Mouse (Mus musculus) neural tube, embryonic 15.5 days (tissue): ENCODE data around the gene Mtmr1. TPM values are rescaled to one million over a fixed set of nuclear protein-coding genes. Genes with fewer than 3 reads are reported as not detected.

Experiments
- ATAC-seq: fragments of 200-750 bp; cut with Nextera tagmentation; 2 replicates; pipeline ENCODE4 v1.8.0; 2017; ENCODE audit warnings: mild to moderate bottlenecking, moderate TSS enrichment, moderate library complexity; ENCODE audit not compliant: low FRiP score
- H3K27ac ChIP-seq: fragments of 300-500 bp; sonication (generic); replicated peaks from 2 replicates; pipeline ENCODE4 v1.5.1; 2015; ENCODE audit warnings: mild to moderate bottlenecking, inconsistent platforms
- H3K27me3 ChIP-seq: fragments of 300-500 bp; sonication (generic); replicated peaks from 2 replicates; pipeline ENCODE4 v1.6.1; 2015; ENCODE audit warnings: inconsistent platforms
- H3K36me3 ChIP-seq: fragments of 300-500 bp; sonication (generic); 2 replicates; pipeline ENCODE4 v1.6.1; 2015; ENCODE audit warnings: inconsistent platforms
- H3K4me1 ChIP-seq: fragments of 300-500 bp; sonication (generic); 2 replicates; pipeline ENCODE4 v1.6.1; 2015; ENCODE audit warnings: inconsistent platforms
- H3K4me2 ChIP-seq: fragments of 300-500 bp; sonication (generic); 2 replicates; pipeline ENCODE4 v1.6.1; 2015; ENCODE audit warnings: inconsistent platforms, mild to moderate bottlenecking, moderate library complexity
- H3K4me3 ChIP-seq: fragments of 300-500 bp; sonication (generic); replicated peaks from 2 replicates; pipeline ENCODE4 v1.5.1; 2015; ENCODE audit warnings: mild to moderate bottlenecking, inconsistent platforms
- H3K9ac ChIP-seq: fragments of 300-500 bp; sonication (generic); replicated peaks from 2 replicates; pipeline ENCODE4 v1.6.1; 2015; ENCODE audit warnings: mild to moderate bottlenecking, inconsistent platforms
- H3K9me3 ChIP-seq: fragments of 300-500 bp; sonication (generic); replicated peaks from 2 replicates; pipeline ENCODE4 v1.6.1; 2016; ENCODE audit warnings: inconsistent platforms
- WGBS: fragments of 180-500 bp; shearing (Covaris S2); methylation state at CpG from one replicate; pipeline ENCODE4 v1.1.7; 2015; ENCODE audit warnings: mixed read lengths; 5-methylcytosine and 5-hydroxymethylcytosine counted together
- polyA plus RNA-seq: library from polyadenylated mRNA; unstranded; fragments of >200 nt; fragmentation: Nextera tagmentation; extraction: Ambion mirVana; gene quantifications from 2 replicates; pipeline ENCODE4 v1.2.1, GENCODE M21; 2015

Mtmr1 gene
- polyA plus RNA-seq, 1 experiment from 2014 or later: 16.2 TPM

DNA sequence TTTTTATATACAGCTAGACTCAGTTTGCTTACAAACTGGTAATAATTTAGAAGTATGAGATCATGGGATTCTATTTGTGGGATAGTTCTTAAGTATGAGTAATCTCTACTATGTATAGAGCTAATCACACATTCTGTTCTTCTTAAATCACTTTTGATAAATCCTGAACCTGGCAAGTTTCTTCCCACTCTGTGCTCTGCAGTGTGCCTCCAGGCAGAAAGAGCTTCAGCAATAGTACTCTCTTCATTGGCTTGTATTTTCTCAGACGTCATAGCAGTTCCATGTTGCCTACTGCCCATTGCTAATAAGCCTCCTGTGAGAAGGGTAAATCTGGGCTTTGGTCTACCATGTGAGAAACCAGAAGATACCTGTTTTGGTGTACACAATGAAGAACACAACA lies 43.8 kb downstream of the Mtmr1 start:
- no peaks in the 10 kb centered on the region for H3K4me1 ChIP-seq
- WGBS: 69% methylated on average over 1 of the region's 1 CpGs
- H3K27ac ChIP-seq: no peak overlapping the region
- no peak for ATAC-seq
- H3K36me3 ChIP-seq: no peaks in the 10 kb centered on the region
- H3K4me3 ChIP-seq: no peak overlapping the region
- H3K27me3 ChIP-seq: no peaks in the 10 kb centered on the region
- no peak overlapping the region for H3K9ac ChIP-seq
- no peaks in the 10 kb centered on the region for H3K9me3 ChIP-seq
- H3K4me2 ChIP-seq: no peak overlapping the region

DNA sequence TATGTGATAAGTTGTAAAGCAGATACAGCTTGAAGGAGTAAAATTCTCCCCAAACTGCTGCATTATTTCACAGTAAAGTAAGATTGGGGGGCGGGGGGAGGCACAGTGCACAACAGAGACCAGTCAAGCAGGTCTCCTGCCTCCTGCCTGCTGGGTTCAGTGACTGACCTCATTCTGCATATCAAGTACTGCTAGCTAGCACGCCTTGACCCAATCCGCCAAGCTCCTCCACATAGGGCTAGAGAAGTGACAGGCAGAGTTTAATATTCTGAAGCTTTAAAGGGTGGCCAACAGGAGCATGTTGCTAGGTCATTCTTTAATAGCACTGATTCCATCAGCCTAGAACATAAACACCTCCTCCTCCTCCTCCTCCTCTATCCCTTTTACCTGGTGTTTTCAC lies 48.2 kb downstream of the Mtmr1 start:
- Histone ChIP-seq H3K27ac (no peak overlapping the region), H3K4me3 (no peak overlapping the region), H3K4me2 (no peak overlapping the region), H3K4me1 (no peaks in the 10 kb centered on the region), H3K36me3 (no peaks in the 10 kb centered on the region), H3K27me3 (no peaks in the 10 kb centered on the region), H3K9me3 (no peaks in the 10 kb centered on the region), H3K9ac (no peak overlapping the region)
- ATAC-seq: no peak
- WGBS: 72% methylated on average over 3 of the region's 3 CpGs

DNA sequence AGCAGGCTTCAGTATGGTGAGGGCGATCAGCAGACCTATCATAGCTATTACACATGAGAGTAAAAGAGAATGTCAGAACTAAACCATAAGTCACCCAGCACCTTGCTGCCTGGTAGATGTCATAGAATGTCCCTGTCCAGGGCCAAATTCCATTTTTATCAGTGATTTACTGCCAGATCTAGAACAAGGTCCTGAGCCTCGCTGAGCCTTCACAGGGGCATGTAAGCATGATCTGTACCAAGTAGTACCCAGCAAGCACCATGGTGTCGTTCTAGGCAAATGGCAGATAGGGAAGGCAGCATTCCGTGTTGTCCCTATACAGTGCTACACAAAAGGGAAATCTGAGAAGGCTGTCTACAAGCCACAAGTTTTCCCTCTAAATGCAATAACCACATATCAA lies 49.1 kb downstream of the Mtmr1 start:
- no peak overlapping the region for H3K27ac ChIP-seq
- no peak overlapping the region for H3K4me2 ChIP-seq
- 0 out of 2 replicates have a peak, but pooled peaks cover 2% of the 10 kb centered on the region for H3K36me3 ChIP-seq
- H3K4me1 ChIP-seq: no peaks in the 10 kb centered on the region
- no peak overlapping the region for H3K9ac ChIP-seq
- 91% methylated on average over 4 of the region's 4 CpGs for WGBS
- no peaks in the 10 kb centered on the region for H3K27me3 ChIP-seq
- H3K9me3 ChIP-seq: no peaks in the 10 kb centered on the region
- no peak for ATAC-seq
- no peak overlapping the region for H3K4me3 ChIP-seq

DNA sequence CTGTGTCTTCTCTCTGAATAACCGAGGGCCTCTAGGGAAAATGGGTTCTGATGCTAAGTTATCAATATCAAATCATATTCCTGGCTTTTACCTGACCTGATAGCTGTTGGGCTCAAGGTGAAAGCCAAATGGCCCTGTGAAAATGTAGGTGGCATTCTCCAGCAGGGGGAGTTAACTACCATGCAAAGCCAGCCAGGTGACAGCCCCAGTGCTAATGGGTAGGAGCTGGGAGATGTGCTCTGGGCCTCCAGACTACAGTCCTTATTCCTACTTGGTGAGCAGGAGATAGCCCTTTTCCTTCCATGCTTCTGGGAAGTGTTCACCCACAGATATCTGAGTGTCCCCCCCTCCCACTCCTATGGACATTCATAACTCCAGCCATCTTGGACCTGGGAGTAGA lies 60.3 kb downstream of the Mtmr1 start:
- Histone ChIP-seq H3K4me1 (no peaks in the 10 kb centered on the region), H3K4me2 (no peak overlapping the region), H3K27me3 (no peaks in the 10 kb centered on the region), H3K36me3 (peaks cover 5% of the 10 kb centered on the region; the same call in 1 of the 2 replicates), H3K9ac (no peak overlapping the region), H3K4me3 (no peak overlapping the region), H3K27ac (no peak overlapping the region), H3K9me3 (no peaks in the 10 kb centered on the region)
- ATAC-seq: no peak
- WGBS: 75% methylated on average over 1 of the region's 1 CpGs

DNA sequence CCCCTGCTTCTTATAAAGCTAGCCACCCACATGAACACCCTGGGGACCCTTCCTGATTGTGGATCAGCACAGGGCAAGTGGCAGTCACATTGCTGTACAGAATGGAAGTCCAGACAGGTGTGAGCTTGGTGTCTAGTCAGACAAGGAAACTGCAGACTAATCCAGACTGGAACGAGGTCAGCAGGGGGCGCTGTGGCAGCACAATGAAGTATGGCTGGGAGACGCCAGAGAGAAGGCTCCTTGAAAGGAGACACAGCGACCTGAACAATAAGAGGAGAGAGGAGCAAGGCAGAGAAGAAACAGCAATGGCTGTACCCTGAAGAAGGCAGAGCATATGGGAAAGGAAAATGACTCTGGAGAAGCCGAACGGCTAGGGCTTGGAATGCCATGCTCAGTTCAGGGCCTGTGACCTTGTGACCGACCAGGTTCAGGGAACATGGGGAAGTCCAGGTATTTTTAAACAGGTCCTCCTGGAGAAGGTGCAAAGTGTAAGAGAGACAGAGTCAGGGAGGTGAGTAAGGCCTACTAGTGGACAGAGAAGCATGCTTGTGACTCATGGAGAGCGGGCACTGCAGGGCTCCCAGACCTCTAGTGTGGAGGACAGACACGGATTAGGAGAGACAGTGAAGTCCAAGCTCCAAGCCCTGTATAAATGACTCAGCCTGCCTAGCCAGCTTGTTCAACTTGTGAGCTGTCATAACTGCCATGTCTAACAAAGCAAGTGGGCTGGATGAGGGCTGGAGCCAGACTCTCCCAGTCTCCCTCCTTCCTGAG lies 61.4 kb downstream of the Mtmr1 start:
- H3K4me2 ChIP-seq: no peak overlapping the region
- no peak overlapping the region for H3K4me3 ChIP-seq
- 50% methylated on average over 9 of the region's 9 CpGs for WGBS
- no peaks in the 10 kb centered on the region for H3K4me1 ChIP-seq
- no peaks in the 10 kb centered on the region for H3K9me3 ChIP-seq
- no peaks in the 10 kb centered on the region for H3K27me3 ChIP-seq
- peaks cover 5% of the 10 kb centered on the region; the same call in 1 of the 2 replicates for H3K36me3 ChIP-seq
- H3K9ac ChIP-seq: no peak overlapping the region
- ATAC-seq: peak; percentile 91
- H3K27ac ChIP-seq: no peak overlapping the region

DNA sequence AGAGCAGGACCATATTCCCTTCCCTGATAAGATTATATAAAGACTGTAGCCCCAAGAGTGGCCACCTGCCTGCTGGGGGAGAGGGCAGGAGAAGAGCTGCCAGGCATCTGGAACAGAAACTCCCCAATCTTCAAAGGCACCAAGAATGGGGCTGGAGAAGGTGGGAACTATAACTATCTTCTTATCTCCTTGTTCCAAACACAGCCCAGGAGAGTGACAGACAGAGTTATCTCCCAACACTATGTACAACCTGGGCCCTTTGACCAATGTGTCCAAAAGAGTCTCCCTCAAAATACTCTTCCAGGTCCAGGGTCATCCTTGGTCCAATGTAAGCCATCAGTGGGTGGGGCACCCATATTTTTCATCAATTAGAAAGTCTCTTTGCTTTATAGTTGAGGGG lies 62.9 kb downstream of the Mtmr1 start:
- Histone ChIP-seq H3K4me3 (no peak overlapping the region), H3K36me3 (peaks cover under 1% of the 10 kb centered on the region; the same call in 1 of the 2 replicates), H3K4me2 (no peak overlapping the region), H3K27ac (no peak overlapping the region), H3K4me1 (no peaks in the 10 kb centered on the region), H3K27me3 (no peaks in the 10 kb centered on the region), H3K9ac (no peak overlapping the region), H3K9me3 (no peaks in the 10 kb centered on the region)
- no peak for ATAC-seq

DNA sequence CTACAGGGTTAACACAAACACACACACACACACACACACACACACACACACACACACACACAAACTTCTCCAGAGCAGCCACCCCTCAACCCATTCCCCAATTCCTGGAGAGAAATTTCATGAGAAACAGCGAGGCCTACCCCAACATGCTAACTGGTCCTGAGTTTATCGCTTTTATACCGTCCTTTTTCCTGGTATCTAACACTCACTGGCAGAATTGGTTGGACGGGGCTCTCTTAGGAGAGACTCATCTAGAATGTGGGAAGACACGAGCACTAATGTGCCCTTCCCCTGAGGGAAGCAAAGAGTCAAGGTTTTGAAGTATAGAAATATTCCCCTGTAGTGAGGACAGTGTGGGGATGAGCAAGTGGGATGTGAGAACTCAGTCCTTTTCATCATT lies 66.3 kb downstream of the Mtmr1 start:
- Histone ChIP-seq H3K4me3 (no peak overlapping the region), H3K9me3 (no peaks in the 10 kb centered on the region), H3K9ac (no peak overlapping the region), H3K4me2 (no peak overlapping the region), H3K27me3 (no peaks in the 10 kb centered on the region), H3K36me3 (no peaks in the 10 kb centered on the region; the same call in 1 of the 2 replicates), H3K4me1 (no peaks in the 10 kb centered on the region), H3K27ac (no peak overlapping the region)
- ATAC-seq: no peak
- WGBS: 89% methylated on average over 5 of the region's 5 CpGs

DNA sequence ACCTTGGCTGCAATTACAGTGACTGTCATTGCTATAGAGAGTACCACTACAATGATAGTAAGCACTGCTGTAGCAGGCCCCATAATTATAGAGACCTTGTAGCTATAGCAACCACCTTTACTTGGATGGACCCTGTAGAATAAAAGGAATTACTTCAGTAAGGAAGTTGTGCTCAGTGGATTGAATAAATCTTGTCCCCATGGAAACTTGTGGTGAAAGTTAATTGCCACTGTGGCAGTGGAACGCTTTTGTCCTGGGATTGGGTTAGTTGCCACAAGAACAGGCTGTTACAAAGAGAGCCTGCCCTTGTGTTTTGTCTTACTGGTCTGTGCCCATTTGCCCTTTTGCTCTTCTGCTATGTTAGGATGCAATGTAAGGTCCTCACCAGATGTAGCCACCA lies 69.9 kb downstream of the Mtmr1 start:
- no peak overlapping the region for H3K4me2 ChIP-seq
- H3K9me3 ChIP-seq: no peaks in the 10 kb centered on the region
- no peak overlapping the region for H3K27ac ChIP-seq
- 60% methylated on average over 1 of the region's 1 CpGs for WGBS
- H3K36me3 ChIP-seq: peaks cover 4% of the 10 kb centered on the region; the same call in 1 of the 2 replicates
- H3K4me1 ChIP-seq: no peaks in the 10 kb centered on the region
- no peaks in the 10 kb centered on the region for H3K27me3 ChIP-seq
- no peak overlapping the region for H3K9ac ChIP-seq
- H3K4me3 ChIP-seq: no peak overlapping the region
- no peak for ATAC-seq

DNA sequence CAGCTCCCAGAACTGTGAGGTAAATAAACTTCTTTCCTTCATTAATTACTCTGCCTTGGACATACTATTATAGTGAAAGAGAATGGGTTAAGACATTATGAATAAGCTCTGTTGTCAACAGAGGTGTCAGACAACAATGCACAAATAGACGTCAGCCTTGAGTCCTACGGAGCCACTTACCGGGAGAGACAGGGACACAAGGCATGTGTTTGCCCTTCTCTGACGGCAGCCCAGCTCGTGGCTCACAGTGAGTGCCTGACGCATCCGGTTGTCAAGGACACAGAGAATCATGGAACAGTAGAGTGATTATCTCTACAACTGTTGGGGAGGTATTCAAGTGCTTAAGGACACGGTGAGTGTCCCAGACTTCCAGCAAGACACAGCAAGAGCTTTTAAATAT lies 70.3 kb downstream of the Mtmr1 start:
- ATAC-seq: no peak
- no peaks in the 10 kb centered on the region for H3K9me3 ChIP-seq
- H3K4me2 ChIP-seq: no peak overlapping the region
- H3K4me1 ChIP-seq: no peaks in the 10 kb centered on the region
- H3K36me3 ChIP-seq: peaks cover 4% of the 10 kb centered on the region; the same call in 1 of the 2 replicates
- no peak overlapping the region for H3K27ac ChIP-seq
- H3K9ac ChIP-seq: no peak overlapping the region
- H3K4me3 ChIP-seq: no peak overlapping the region
- WGBS: 38% methylated on average over 8 of the region's 8 CpGs
- H3K27me3 ChIP-seq: no peaks in the 10 kb centered on the region

DNA sequence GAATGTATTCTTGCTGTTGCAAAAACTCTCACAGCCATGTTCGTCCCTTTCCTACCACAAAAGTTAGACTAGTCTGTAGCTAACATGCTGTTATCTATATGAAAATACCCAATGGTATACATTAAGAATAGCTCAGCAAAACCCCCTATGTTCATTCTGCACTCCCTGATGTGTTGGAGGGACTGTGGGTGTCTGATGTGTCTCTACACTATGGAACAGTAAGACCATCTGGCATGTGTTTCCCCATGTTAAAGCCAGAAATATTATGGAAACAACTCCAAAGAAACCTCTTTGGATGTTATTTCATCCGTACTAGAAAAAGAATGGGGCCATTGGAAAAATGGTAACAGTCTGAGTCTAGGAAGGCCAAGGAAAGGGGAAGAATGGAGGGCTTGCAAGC lies 71.0 kb downstream of the Mtmr1 start:
- Histone ChIP-seq H3K4me2 (no peak overlapping the region), H3K4me3 (no peak overlapping the region), H3K9me3 (no peaks in the 10 kb centered on the region), H3K27me3 (no peaks in the 10 kb centered on the region), H3K9ac (no peak overlapping the region), H3K36me3 (peaks cover 4% of the 10 kb centered on the region; the same call in 1 of the 2 replicates), H3K27ac (no peak overlapping the region), H3K4me1 (no peaks in the 10 kb centered on the region)
- 86% methylated on average over 2 of the region's 2 CpGs for WGBS
- ATAC-seq: no peak

DNA sequence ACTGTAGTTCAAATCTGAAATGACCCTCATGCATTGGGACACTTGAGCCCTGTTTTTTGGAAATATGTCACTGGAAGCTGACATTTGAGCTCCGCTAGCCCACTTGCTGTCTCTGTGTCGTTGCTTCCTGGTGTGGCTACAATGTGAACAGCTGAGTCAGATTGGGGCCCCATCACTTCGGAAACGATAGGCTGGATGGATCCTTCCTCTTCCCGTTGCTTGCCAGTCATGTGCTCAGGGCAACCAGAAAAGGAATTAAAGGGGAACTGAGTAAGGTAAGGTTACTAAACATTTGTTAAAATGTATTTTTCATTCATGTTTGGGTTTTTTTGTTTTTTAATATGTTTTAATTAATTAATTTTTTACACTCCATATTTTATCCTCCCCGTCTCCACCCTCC lies 74.9 kb downstream of the Mtmr1 start:
- H3K9me3 ChIP-seq: no peaks in the 10 kb centered on the region
- no peak overlapping the region for H3K27ac ChIP-seq
- ATAC-seq: no peak
- H3K36me3 ChIP-seq: peaks cover 4% of the 10 kb centered on the region; the same call in 1 of the 2 replicates
- H3K4me2 ChIP-seq: no peak overlapping the region
- H3K27me3 ChIP-seq: no peaks in the 10 kb centered on the region
- H3K4me3 ChIP-seq: no peak overlapping the region
- no peaks in the 10 kb centered on the region for H3K4me1 ChIP-seq
- WGBS: 89% methylated on average over 6 of the region's 6 CpGs
- H3K9ac ChIP-seq: no peak overlapping the region

DNA sequence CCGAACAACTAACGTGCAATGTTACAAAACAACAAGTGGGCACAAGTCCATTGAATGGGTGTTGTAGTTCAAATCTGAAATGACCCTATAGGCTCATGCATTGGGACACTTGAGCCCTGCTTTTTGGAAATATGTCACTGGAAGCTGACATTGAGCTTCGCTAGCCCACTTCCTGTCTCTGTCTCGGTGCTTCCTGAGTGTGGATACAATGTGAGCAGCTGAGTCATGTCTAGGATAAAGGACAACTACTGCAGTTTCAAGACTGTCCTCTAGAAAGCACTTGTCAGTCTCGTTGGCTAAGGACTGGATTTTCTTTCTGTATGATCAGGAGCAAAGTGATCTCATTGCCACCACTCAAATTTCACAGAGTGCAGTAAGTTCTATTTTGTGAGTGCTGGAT lies 78.4 kb downstream of the Mtmr1 start:
- peaks cover 2% of the 10 kb centered on the region; the same call in 1 of the 2 replicates for H3K36me3 ChIP-seq
- no peak overlapping the region for H3K9ac ChIP-seq
- H3K27ac ChIP-seq: no peak overlapping the region
- WGBS: 90% methylated on average over 5 of the region's 5 CpGs
- no peaks in the 10 kb centered on the region for H3K9me3 ChIP-seq
- H3K4me2 ChIP-seq: no peak overlapping the region
- no peak for ATAC-seq
- H3K4me3 ChIP-seq: no peak overlapping the region
- no peaks in the 10 kb centered on the region for H3K4me1 ChIP-seq
- H3K27me3 ChIP-seq: no peaks in the 10 kb centered on the region
